Mouse (Mus musculus) cerebellum, adult 2 months (tissue): ENCODE measurements at regions not wholly inside any gene's neighbourhood (a gene's known extent, or its start where the extent isn't known, plus 50 kb on each side); places are given as distances from the start of the nearest gene placed in this dataset.

ENCODE experiments used
- CTCF ChIP-seq: fragments of 200-500 bp; IDR thresholded peaks from 2 replicates; pipeline ENCODE4 v1.5.1; 2011; ENCODE audit warnings: low read depth, mild to moderate bottlenecking, control low read depth, low read length, moderate library complexity, borderline replicate concordance; ENCODE audit not compliant: insufficient read depth
- POLR2A ChIP-seq: fragments of 200-500 bp; IDR thresholded peaks from 2 replicates; pipeline ENCODE4 v1.6.1; 2011; ENCODE audit warnings: low read length, control low read depth, borderline replicate concordance; ENCODE audit not compliant: insufficient read depth

GRCm38 (mm10) chr6:99938949-99939348, 212.8 kb upstream of the Prok2 start:
- no peak for TF ChIP-seq POLR2A
- no peak for TF ChIP-seq CTCF
